Mouse (Mus musculus): Measurements from ENCODE around the gene Golim4. TPM values are rescaled to one million over a fixed set of nuclear protein-coding genes. Genes with fewer than 3 reads are reported as not detected.

Gene Golim4
- polyA plus RNA-seq, 1 experiment = 29.4 TPM

Other genes starting within 250 kb of the Golim4 start
- gene Gm29133, start 208.8 kb downstream of the Golim4 start, polyA plus RNA-seq (2012; rRNA removed) = not detected in 2 replicates
- 14.6 and 17.5 TPM in 2 replicates for gene Fstl5, start 117.3 kb upstream of the Golim4 start, polyA plus RNA-seq (2012; rRNA removed)